Mouse (Mus musculus): ENCODE results near the gene Sox5. TPM values are rescaled to one million over a fixed set of nuclear protein-coding genes. Genes with fewer than 3 reads are reported as not detected.

Sox5 gene
- total RNA-seq, 1 experiment from 2014 or later, result 1.6 TPM

GRCm38 (mm10) chr6:143916152-143916735 lies 865.5 kb downstream of the Sox5 start:
- no peak for ATAC-seq (replicated peaks in 1 of 2; ENCODE audit: insufficient read depth in 1 of 2, low FRiP score in 2 of 2, low TSS enrichment in 1 of 2, low read depth in 1 of 2, poor library complexity in 2 of 2, severe bottlenecking in 2 of 2)

GRCm38 (mm10) chr6:143915686-143916085 lies 866.1 kb downstream of the Sox5 start:
- ATAC-seq (replicated peaks in 1 of 2; ENCODE audit: insufficient read depth in 1 of 2, low FRiP score in 2 of 2, low TSS enrichment in 1 of 2, low read depth in 1 of 2, poor library complexity in 2 of 2, severe bottlenecking in 2 of 2), result no peak

- ATAC-seq (replicated peaks in 1 of 2; ENCODE audit: insufficient read depth in 1 of 2, low FRiP score in 2 of 2, low TSS enrichment in 1 of 2, low read depth in 1 of 2, poor library complexity in 2 of 2, severe bottlenecking in 2 of 2), result no peak
Observed at GRCm38 (mm10) chr6:143912316-143912715, 869.5 kb downstream of the Sox5 start.

- no peak for ATAC-seq (replicated peaks in 1 of 2; ENCODE audit: insufficient read depth in 1 of 2, low FRiP score in 2 of 2, low TSS enrichment in 1 of 2, low read depth in 1 of 2, poor library complexity in 2 of 2, severe bottlenecking in 2 of 2)
Observed at GRCm38 (mm10) chr6:143904693-143905031, 877.1 kb downstream of the Sox5 start.

GRCm38 (mm10) chr6:143903981-143904692 lies 877.6 kb downstream of the Sox5 start:
- ATAC-seq (replicated peaks in 1 of 2; ENCODE audit: insufficient read depth in 1 of 2, low FRiP score in 2 of 2, low TSS enrichment in 1 of 2, low read depth in 1 of 2, poor library complexity in 2 of 2, severe bottlenecking in 2 of 2), result no peak

- ATAC-seq (replicated peaks in 1 of 2; ENCODE audit: insufficient read depth in 1 of 2, low FRiP score in 2 of 2, low TSS enrichment in 1 of 2, low read depth in 1 of 2, poor library complexity in 2 of 2, severe bottlenecking in 2 of 2), result peak in 1 of 2 experiments; percentile 36; a peak in 1 of 4 replicates
Observed at GRCm38 (mm10) chr6:143900871-143901270, 880.9 kb downstream of the Sox5 start.

GRCm38 (mm10) chr6:143895092-143895491 lies 886.7 kb downstream of the Sox5 start:
- no peak for ATAC-seq (replicated peaks in 1 of 2; ENCODE audit: insufficient read depth in 1 of 2, low FRiP score in 2 of 2, low TSS enrichment in 1 of 2, low read depth in 1 of 2, poor library complexity in 2 of 2, severe bottlenecking in 2 of 2)

GRCm38 (mm10) chr6:143892869-143893268 lies 888.9 kb downstream of the Sox5 start:
- ATAC-seq (replicated peaks in 1 of 2; ENCODE audit: insufficient read depth in 1 of 2, low FRiP score in 2 of 2, low TSS enrichment in 1 of 2, low read depth in 1 of 2, poor library complexity in 2 of 2, severe bottlenecking in 2 of 2), result no peak

- no peak for ATAC-seq (replicated peaks in 1 of 2; ENCODE audit: insufficient read depth in 1 of 2, low FRiP score in 2 of 2, low TSS enrichment in 1 of 2, low read depth in 1 of 2, poor library complexity in 2 of 2, severe bottlenecking in 2 of 2)
Observed at GRCm38 (mm10) chr6:143888556-143888955, 893.2 kb downstream of the Sox5 start.

- ATAC-seq (replicated peaks in 1 of 2; ENCODE audit: insufficient read depth in 1 of 2, low FRiP score in 2 of 2, low TSS enrichment in 1 of 2, low read depth in 1 of 2, poor library complexity in 2 of 2, severe bottlenecking in 2 of 2), result no peak
Observed at GRCm38 (mm10) chr6:143878525-143878924, 903.3 kb downstream of the Sox5 start.

- 0 out of 4 replicates have a peak, but pooled peaks of 1 of the 2 experiments have one; percentile 8 for ATAC-seq (replicated peaks in 1 of 2; ENCODE audit: insufficient read depth in 1 of 2, low FRiP score in 2 of 2, low TSS enrichment in 1 of 2, low read depth in 1 of 2, poor library complexity in 2 of 2, severe bottlenecking in 2 of 2)
Observed at GRCm38 (mm10) chr6:143868790-143869189, 913.0 kb downstream of the Sox5 start.

- ATAC-seq (replicated peaks in 1 of 2; ENCODE audit: insufficient read depth in 1 of 2, low FRiP score in 2 of 2, low TSS enrichment in 1 of 2, low read depth in 1 of 2, poor library complexity in 2 of 2, severe bottlenecking in 2 of 2), result peak; percentile 90 to 96
Observed at GRCm38 (mm10) chr6:143868155-143868685, 913.6 kb downstream of the Sox5 start.

GRCm38 (mm10) chr6:143867029-143867428 lies 914.7 kb downstream of the Sox5 start:
- no peak for ATAC-seq (replicated peaks in 1 of 2; ENCODE audit: insufficient read depth in 1 of 2, low FRiP score in 2 of 2, low TSS enrichment in 1 of 2, low read depth in 1 of 2, poor library complexity in 2 of 2, severe bottlenecking in 2 of 2)

- no peak for ATAC-seq (replicated peaks in 1 of 2; ENCODE audit: insufficient read depth in 1 of 2, low FRiP score in 2 of 2, low TSS enrichment in 1 of 2, low read depth in 1 of 2, poor library complexity in 2 of 2, severe bottlenecking in 2 of 2)
Observed at GRCm38 (mm10) chr6:143866566-143866965, 915.2 kb downstream of the Sox5 start.

GRCm38 (mm10) chr6:143862611-143863110 lies 919.1 kb downstream of the Sox5 start:
- ATAC-seq (replicated peaks in 1 of 2; ENCODE audit: insufficient read depth in 1 of 2, low FRiP score in 2 of 2, low TSS enrichment in 1 of 2, low read depth in 1 of 2, poor library complexity in 2 of 2, severe bottlenecking in 2 of 2), result no peak

GRCm38 (mm10) chr6:143860036-143860435 lies 921.7 kb downstream of the Sox5 start:
- ATAC-seq (replicated peaks in 1 of 2; ENCODE audit: insufficient read depth in 1 of 2, low FRiP score in 2 of 2, low TSS enrichment in 1 of 2, low read depth in 1 of 2, poor library complexity in 2 of 2, severe bottlenecking in 2 of 2), result no peak

GRCm38 (mm10) chr6:143859535-143859934 lies 922.2 kb downstream of the Sox5 start:
- ATAC-seq (replicated peaks in 1 of 2; ENCODE audit: insufficient read depth in 1 of 2, low FRiP score in 2 of 2, low TSS enrichment in 1 of 2, low read depth in 1 of 2, poor library complexity in 2 of 2, severe bottlenecking in 2 of 2), result no peak

GRCm38 (mm10) chr6:143858551-143858950 lies 923.2 kb downstream of the Sox5 start:
- ATAC-seq (replicated peaks in 1 of 2; ENCODE audit: insufficient read depth in 1 of 2, low FRiP score in 2 of 2, low TSS enrichment in 1 of 2, low read depth in 1 of 2, poor library complexity in 2 of 2, severe bottlenecking in 2 of 2), result no peak

Measured in hematopoietic stem cell, adult 5-6 weeks (primary cell).